Mouse (Mus musculus) liver, embryonic 14.5 days (tissue): Measurements from ENCODE around the gene Slc2a9. TPM values are rescaled to one million over a fixed set of nuclear protein-coding genes. Genes with fewer than 3 reads are reported as not detected.
A peak's percentile ranks its signal among the peaks of the same experiment; 100 is the strongest.

Experiments
- ATAC-seq: fragments of 200-750 bp; cut with Nextera tagmentation; 2 replicates; pipeline ENCODE4 v1.8.0; 2017; ENCODE audit warnings: moderate number of reproducible peaks, mild to moderate bottlenecking, moderate library complexity; ENCODE audit not compliant: insufficient read depth
- DNase-seq, 3 experiments: peaks; one replicate each; pipeline ENCODE4 v3.0.0-alpha.2; 2012 to 2013; ENCODE audit warnings: low read depth in 3 of 3, low spot score in 3 of 3
- H3K27ac ChIP-seq: fragments of 300-500 bp; sonication (generic); 2 replicates; pipeline ENCODE4 v1.5.1; 2014; ENCODE audit warnings: moderate library complexity, mild to moderate bottlenecking, control low read depth, inconsistent platforms
- H3K27me3 ChIP-seq: fragments of 300-500 bp; sonication (generic); 2 replicates; pipeline ENCODE4 v1.6.1; 2014; ENCODE audit warnings: mild to moderate bottlenecking, low read length, moderate library complexity; ENCODE audit not compliant: control insufficient read depth, insufficient read depth
- H3K36me3 ChIP-seq: fragments of 300-500 bp; sonication (generic); replicated peaks from 2 replicates; pipeline ENCODE4 v1.6.1; 2014; ENCODE audit warnings: low read depth; ENCODE audit not compliant: control insufficient read depth, insufficient read depth
- H3K4me1 ChIP-seq, 2 experiments: fragments of 200-500 bp in 1 of 2; fragments of 300-500 bp in 1 of 2; sonication (generic) in 1 of 2; replicated peaks; 2 replicates each; pipeline ENCODE4 v1.6.1; 2012 to 2014; ENCODE audit warnings: antibody characterized with exemption in 1 of 2, inconsistent platforms in 1 of 2, low read length in 1 of 2; ENCODE audit not compliant: control insufficient read depth in 2 of 2, insufficient read depth in 2 of 2
- H3K4me2 ChIP-seq: fragments of 300-500 bp; sonication (generic); 2 replicates; pipeline ENCODE4 v1.6.1; 2014; ENCODE audit warnings: low read depth, mild to moderate bottlenecking, control low read depth, moderate library complexity
- H3K4me3 ChIP-seq, 2 experiments: fragments of 200-500 bp in 1 of 2; fragments of 300-500 bp in 1 of 2; sonication (generic) in 1 of 2; 2 replicates each; pipeline ENCODE4 v1.5.1; 2012 to 2014; ENCODE audit warnings: low read depth in 2 of 2, low read length in 2 of 2, mild to moderate bottlenecking in 2 of 2, control low read depth in 1 of 2, inconsistent platforms in 1 of 2, moderate library complexity in 1 of 2; ENCODE audit not compliant: insufficient read depth in 1 of 2
- H3K9ac ChIP-seq: fragments of 300-500 bp; sonication (generic); replicated peaks from 2 replicates; pipeline ENCODE4 v1.6.1; 2014; ENCODE audit warnings: mild to moderate bottlenecking, control low read depth, moderate library complexity
- H3K9me3 ChIP-seq: fragments of 300-500 bp; sonication (generic); 2 replicates; pipeline ENCODE4 v1.6.1; 2016; ENCODE audit warnings: low read length, mixed read lengths; ENCODE audit not compliant: control insufficient read depth
- CTCF ChIP-seq: IDR thresholded peaks from 2 replicates; pipeline ENCODE4 v1.5.1; 2016; ENCODE audit warnings: antibody characterized with exemption, low read depth, control low read depth
- EP300 ChIP-seq: IDR thresholded peaks from 2 replicates; pipeline ENCODE4 v1.6.1; 2016; ENCODE audit warnings: antibody characterized with exemption, low read depth
- WGBS: fragments of 180-500 bp; shearing (Covaris S2); extraction: QIAGEN DNeasy Blood & Tissue Kit; methylation state at CpG from one replicate; pipeline ENCODE4 v1.1.7; 2014; ENCODE audit not compliant: insufficient replicate concordance; 5-methylcytosine and 5-hydroxymethylcytosine counted together
- polyA plus RNA-seq, 2 experiments: library from polyadenylated mRNA; depleted of rRNA in 1 of 2; stranded (reverse) in 1 of 2; unstranded in 1 of 2; fragments of >200 nt; fragmentation: Nextera tagmentation in 1 of 2; extraction: Ambion mirVana in 1 of 2; gene quantifications; 2 replicates each; pipeline versions ENCODE4 v1.2.1 to v1.2.3; 2012 to 2014

The Slc2a9 gene
- polyA plus RNA-seq, 2 experiments: 1.6 to 1.9 TPM

- ATAC-seq (no peak), DNase-seq (no peak)
- WGBS: 68% methylated on average over 8 of the region's 8 CpGs
- no peaks in the 10 kb centered on the region for H3K27me3 ChIP-seq
- peaks cover 12 to 24% of the 10 kb centered on the region in 2 experiments for H3K4me1 ChIP-seq
- H3K9ac ChIP-seq: no peak overlapping the region
- no peak overlapping the region for H3K27ac ChIP-seq
- TF ChIP-seq EP300 (no peak), CTCF (no peak)
- no peaks in the 10 kb centered on the region for H3K9me3 ChIP-seq
- H3K4me3 ChIP-seq: no peak overlapping the region
- no peaks in the 10 kb centered on the region for H3K36me3 ChIP-seq
- no peak overlapping the region for H3K4me2 ChIP-seq
Measured at GRCm38 (mm10) chr5:38496491-38497057, 6.4 kb downstream of the Slc2a9 start.

DNA sequence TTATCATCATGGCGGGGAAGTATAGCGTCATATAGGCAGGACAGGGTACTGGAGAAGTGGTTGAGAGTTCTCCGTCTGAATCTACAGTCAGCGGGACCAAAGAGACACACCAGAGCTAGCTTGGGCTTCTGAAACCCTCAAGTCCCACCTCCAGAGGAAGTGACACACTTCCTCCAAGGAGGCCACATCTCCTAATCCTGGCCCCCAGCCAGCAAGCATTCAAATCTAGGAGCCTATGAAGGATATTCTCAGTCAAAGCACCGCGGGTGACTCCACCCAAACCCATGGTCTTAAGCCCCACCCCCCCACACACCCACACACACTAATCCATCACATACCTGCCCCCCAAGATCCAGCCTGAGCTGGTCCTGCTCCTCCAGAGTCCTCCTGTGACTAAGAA, 9.1 kb downstream of the Slc2a9 start:
- no peaks in the 10 kb centered on the region for H3K36me3 ChIP-seq
- H3K4me3 ChIP-seq: no peak overlapping the region
- DNase-seq (no peak), ATAC-seq (no peak)
- no peak overlapping the region for H3K4me2 ChIP-seq
- TF ChIP-seq EP300 (no peak), CTCF (no peak)
- WGBS: 66% methylated on average over 6 of the region's 6 CpGs
- H3K9me3 ChIP-seq: no peaks in the 10 kb centered on the region
- no peak overlapping the region for H3K9ac ChIP-seq
- peaks cover 5 to 14% of the 10 kb centered on the region in 2 experiments for H3K4me1 ChIP-seq
- no peaks in the 10 kb centered on the region for H3K27me3 ChIP-seq
- H3K27ac ChIP-seq: no peak overlapping the region

- H3K4me3 ChIP-seq: no peak overlapping the region
- no peaks in the 10 kb centered on the region for H3K27me3 ChIP-seq
- no peak overlapping the region for H3K27ac ChIP-seq
- 71% methylated on average over 8 of the region's 8 CpGs for WGBS
- DNase-seq (no peak), ATAC-seq (no peak)
- H3K9me3 ChIP-seq: no peaks in the 10 kb centered on the region
- TF ChIP-seq CTCF (no peak), EP300 (no peak)
- no peak overlapping the region; the same call in 1 of the 2 replicates for H3K4me2 ChIP-seq
- no peak overlapping the region for H3K9ac ChIP-seq
- H3K4me1 ChIP-seq: peaks cover 5 to 24% of the 10 kb centered on the region in 2 experiments
- H3K36me3 ChIP-seq: no peaks in the 10 kb centered on the region
Measured at GRCm38 (mm10) chr5:38491763-38492162, 11.2 kb downstream of the Slc2a9 start.

DNA sequence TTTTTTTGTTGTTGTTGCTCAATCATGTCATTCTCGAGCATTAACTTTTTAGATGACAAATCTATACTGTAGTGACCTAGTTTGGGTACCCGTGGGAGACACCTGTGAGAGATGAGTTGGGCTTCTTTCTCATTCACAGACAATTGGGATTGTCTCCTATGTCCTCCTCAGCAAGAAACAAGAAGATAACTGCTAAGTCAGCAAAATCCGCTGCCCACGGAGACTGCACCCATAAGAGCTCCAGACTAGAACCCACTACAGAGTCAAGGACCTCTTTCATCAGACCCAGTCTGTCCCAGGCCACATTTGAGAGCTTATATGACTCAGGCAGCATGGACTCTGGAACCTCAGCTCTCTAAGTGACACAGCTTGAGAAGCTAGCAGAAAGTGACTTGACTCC, 13.2 kb downstream of the Slc2a9 start:
- H3K4me2 ChIP-seq: no peak overlapping the region; the same call in 1 of the 2 replicates
- no peaks in the 10 kb centered on the region for H3K27me3 ChIP-seq
- no peak overlapping the region for H3K9ac ChIP-seq
- no peaks in the 10 kb centered on the region for H3K9me3 ChIP-seq
- no peaks in the 10 kb centered on the region for H3K36me3 ChIP-seq
- ATAC-seq (no peak), DNase-seq (no peak)
- H3K27ac ChIP-seq: no peak overlapping the region
- H3K4me1 ChIP-seq: peaks cover 5 to 25% of the 10 kb centered on the region in 2 experiments
- WGBS: 64% methylated on average over 4 of the region's 4 CpGs
- TF ChIP-seq EP300 (no peak), CTCF (no peak)
- H3K4me3 ChIP-seq: no peak overlapping the region

DNA sequence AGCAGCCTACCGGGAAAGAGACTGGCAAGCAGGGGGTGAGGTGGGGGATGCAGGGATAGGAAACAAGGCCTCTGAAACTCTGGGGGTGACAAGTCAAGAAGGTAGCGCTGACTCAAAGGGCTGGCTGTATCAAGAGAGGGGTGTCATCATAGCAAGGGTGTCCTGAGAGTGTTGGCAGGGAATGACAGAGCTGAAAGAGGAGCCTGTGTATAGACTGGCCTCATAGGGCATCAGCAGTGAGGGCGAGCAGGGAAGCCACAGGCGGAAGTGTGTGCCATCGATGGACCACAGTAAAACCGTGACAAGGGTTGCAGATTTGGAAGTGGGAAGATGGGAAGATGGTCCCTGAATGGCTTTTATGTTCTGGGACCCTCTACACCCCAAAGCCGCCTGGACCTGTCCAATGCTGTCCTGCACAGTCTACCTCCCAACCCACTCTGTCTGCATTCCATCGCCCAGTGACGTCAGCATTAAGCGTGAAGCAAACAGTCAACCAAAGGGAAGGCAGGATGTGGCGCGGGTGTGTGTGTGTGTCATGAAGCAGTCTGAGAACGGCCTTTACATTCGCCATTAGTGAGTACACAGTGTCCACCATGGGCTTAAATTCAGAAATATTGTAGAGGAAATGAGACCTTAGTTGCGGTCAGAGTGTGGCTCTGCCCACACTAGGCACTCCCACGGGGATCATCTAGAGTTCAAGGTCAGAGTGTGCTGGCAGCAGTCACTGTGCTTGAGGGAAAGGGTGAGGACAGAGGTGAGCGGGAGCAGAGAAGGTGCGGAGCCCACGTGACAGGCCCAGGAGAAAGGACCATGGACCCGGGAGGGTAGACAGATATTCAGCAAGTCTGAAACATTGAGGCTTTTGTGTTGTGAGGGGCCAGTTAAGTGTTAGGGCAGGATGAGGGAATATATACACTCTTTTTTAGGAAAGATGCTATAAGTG, 14.0 kb downstream of the Slc2a9 start:
- ATAC-seq: peak; percentile 19; the same call in 1 of the 2 replicates
- H3K27ac ChIP-seq: no peak overlapping the region
- H3K4me1 ChIP-seq: peaks cover 5 to 25% of the 10 kb centered on the region in 2 experiments
- H3K4me2 ChIP-seq: peak overlapping the region; percentile 34; the same call in 1 of the 2 replicates
- no peak for TF ChIP-seq CTCF
- TF ChIP-seq EP300: no peak
- no peak overlapping the region for H3K4me3 ChIP-seq
- no peaks in the 10 kb centered on the region for H3K36me3 ChIP-seq
- H3K27me3 ChIP-seq: no peaks in the 10 kb centered on the region
- DNase-seq: no peak
- no peaks in the 10 kb centered on the region for H3K9me3 ChIP-seq
- no peak overlapping the region for H3K9ac ChIP-seq
- WGBS: 69% methylated on average over 20 of the region's 20 CpGs
